Mouse (Mus musculus) midbrain, embryonic 12.5 days (tissue): Measurements from ENCODE around the gene Ezh1. TPM values are rescaled to one million over a fixed set of nuclear protein-coding genes. Genes with fewer than 3 reads are reported as not detected.

ENCODE experiments used
- ATAC-seq: fragments of 200-750 bp; cut with Nextera tagmentation; 2 replicates; pipeline ENCODE4 v1.8.0; 2017; ENCODE audit warnings: low read depth, moderate TSS enrichment, moderate library complexity; ENCODE audit not compliant: low FRiP score
- H3K27ac ChIP-seq: fragments of 300-500 bp; sonication (generic); replicated peaks from 2 replicates; pipeline ENCODE4 v1.5.1; 2016; ENCODE audit warnings: mild to moderate bottlenecking
- H3K27me3 ChIP-seq: fragments of 300-500 bp; sonication (generic); 2 replicates; pipeline ENCODE4 v1.6.1; 2016; ENCODE audit warnings: mild to moderate bottlenecking
- H3K36me3 ChIP-seq: fragments of 300-500 bp; sonication (generic); 2 replicates; pipeline ENCODE4 v1.6.1; 2016
- H3K4me1 ChIP-seq: fragments of 300-500 bp; sonication (generic); 2 replicates; pipeline ENCODE4 v1.6.1; 2016
- H3K4me2 ChIP-seq: fragments of 300-500 bp; sonication (generic); replicated peaks from 2 replicates; pipeline ENCODE4 v1.6.1; 2016; ENCODE audit warnings: mild to moderate bottlenecking, moderate library complexity
- H3K4me3 ChIP-seq: fragments of 300-500 bp; sonication (generic); 2 replicates; pipeline ENCODE4 v1.5.1; 2016; ENCODE audit warnings: mild to moderate bottlenecking
- H3K9ac ChIP-seq: fragments of 300-500 bp; sonication (generic); replicated peaks from 2 replicates; pipeline ENCODE4 v1.6.1; 2016; ENCODE audit warnings: mild to moderate bottlenecking, moderate library complexity
- H3K9me3 ChIP-seq: fragments of 300-500 bp; sonication (generic); 2 replicates; pipeline ENCODE4 v1.6.1; 2016; ENCODE audit warnings: mild to moderate bottlenecking
- WGBS: fragments of 180-500 bp; shearing (Covaris S2); methylation state at CpG from one replicate; pipeline ENCODE4 v1.1.7; 2016; 5-methylcytosine and 5-hydroxymethylcytosine counted together
- polyA plus RNA-seq: library from polyadenylated mRNA; unstranded; fragments of >200 nt; fragmentation: Nextera tagmentation; extraction: Ambion mirVana; gene quantifications from 2 replicates; pipeline ENCODE4 v1.2.1, GENCODE M21; 2016

Ezh1 gene
- polyA plus RNA-seq, 1 experiment from 2014 or later = 12.6 TPM

DNA sequence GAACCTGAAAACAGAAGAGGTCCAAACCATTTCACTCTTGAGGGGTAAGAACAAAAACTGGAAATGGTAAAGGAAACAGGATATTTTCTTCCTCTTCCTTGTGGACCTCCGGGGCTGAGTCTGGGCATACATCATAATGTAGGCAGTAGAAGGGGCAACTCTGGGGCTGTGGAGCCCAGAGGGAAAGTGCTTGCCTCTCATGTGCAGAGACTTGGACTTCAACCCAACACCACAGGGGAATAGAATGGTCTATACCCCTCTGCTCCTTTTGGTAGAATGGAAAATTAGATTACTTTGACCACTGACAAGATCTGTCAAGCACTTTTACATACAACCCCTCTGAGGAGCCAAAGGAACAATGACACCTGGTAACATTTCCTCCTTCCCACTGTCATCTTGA, 31.2 kb downstream of the Ezh1 start:
- Histone ChIP-seq H3K4me2 (no peak overlapping the region), H3K9ac (no peak overlapping the region), H3K27ac (no peak overlapping the region), H3K4me1 (0 out of 2 replicates have a peak, but pooled peaks cover 7% of the 10 kb centered on the region), H3K9me3 (no peaks in the 10 kb centered on the region), H3K27me3 (no peaks in the 10 kb centered on the region), H3K4me3 (no peak overlapping the region), H3K36me3 (peaks cover 22% of the 10 kb centered on the region)
- WGBS = 79% methylated on average over 1 of the region's 1 CpGs
- ATAC-seq = no peak

DNA sequence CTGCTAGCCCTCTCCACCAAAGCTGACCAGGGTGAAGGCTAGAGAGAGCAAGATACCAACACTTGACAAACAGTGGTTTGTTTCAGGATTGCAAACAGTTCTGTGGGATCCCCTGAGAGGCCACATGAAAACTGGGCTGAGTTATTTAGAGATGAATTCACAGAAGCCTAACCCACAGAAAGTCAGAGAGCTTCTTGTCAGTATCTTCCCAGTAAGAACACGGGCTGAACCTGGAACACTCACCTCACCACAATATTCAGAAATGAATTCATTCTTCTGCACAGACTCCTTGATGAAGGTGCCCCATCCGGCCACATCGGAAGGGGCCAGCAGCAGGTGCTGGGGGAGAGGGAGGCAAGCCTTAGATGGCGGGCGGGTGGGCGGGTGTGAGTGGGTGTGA, 31.6 kb downstream of the Ezh1 start:
- peaks cover 18% of the 10 kb centered on the region for H3K36me3 ChIP-seq
- no peaks in the 10 kb centered on the region for H3K9me3 ChIP-seq
- no peaks in the 10 kb centered on the region for H3K27me3 ChIP-seq
- H3K4me3 ChIP-seq = no peak overlapping the region
- 88% methylated on average over 6 of the region's 6 CpGs for WGBS
- H3K4me2 ChIP-seq = no peak overlapping the region
- H3K9ac ChIP-seq = no peak overlapping the region
- H3K4me1 ChIP-seq = peaks cover 11% of the 10 kb centered on the region
- ATAC-seq = no peak
- H3K27ac ChIP-seq = no peak overlapping the region

DNA sequence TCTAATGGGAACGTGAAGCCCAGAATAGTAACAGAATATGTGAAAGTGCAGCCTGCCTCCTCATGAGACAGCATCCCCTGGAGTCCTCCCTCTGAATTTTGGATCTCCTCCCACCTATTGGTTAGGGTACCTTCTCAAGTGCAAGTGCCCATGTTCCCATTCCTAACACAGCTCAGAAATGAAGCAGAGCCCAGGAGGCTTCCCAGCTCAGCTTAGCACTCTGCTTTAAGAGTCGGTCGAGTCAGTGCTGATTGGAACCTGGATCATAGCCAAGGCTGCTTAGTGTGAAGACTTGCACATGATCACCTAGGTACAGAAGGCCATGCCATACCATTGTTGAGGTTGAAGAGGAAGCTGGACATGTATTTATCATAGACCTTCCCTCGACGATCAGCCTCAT, 32.1 kb downstream of the Ezh1 start:
- WGBS = 86% methylated on average over 5 of the region's 5 CpGs
- H3K27me3 ChIP-seq = no peaks in the 10 kb centered on the region
- H3K9me3 ChIP-seq = no peaks in the 10 kb centered on the region
- H3K9ac ChIP-seq = no peak overlapping the region
- H3K4me1 ChIP-seq = peaks cover 16% of the 10 kb centered on the region
- no peak overlapping the region for H3K4me2 ChIP-seq
- H3K36me3 ChIP-seq = peaks cover 13% of the 10 kb centered on the region
- H3K4me3 ChIP-seq = no peak overlapping the region
- no peak for ATAC-seq
- no peak overlapping the region for H3K27ac ChIP-seq

DNA sequence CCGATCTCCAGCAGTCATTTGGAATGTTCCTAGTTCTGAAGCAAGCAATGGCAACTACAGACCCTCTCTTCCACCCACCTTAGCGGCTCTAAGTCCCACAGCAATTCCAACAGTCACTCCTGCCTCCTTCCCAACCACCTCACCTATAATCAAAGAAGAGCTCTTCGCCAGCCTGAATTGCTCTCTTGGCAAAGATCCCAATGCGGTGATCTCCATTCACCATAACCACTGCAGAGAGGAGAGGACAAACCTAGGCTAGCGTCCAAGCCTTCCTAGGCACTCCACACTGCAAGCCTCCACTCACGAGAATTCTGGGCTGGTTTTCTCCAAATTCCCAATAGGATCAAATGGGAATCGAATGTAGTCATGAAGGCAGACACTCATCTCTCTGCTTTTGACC, 33.2 kb downstream of the Ezh1 start:
- Histone ChIP-seq H3K9ac (no peak overlapping the region), H3K27me3 (no peaks in the 10 kb centered on the region), H3K27ac (no peak overlapping the region), H3K36me3 (peaks cover 8% of the 10 kb centered on the region), H3K4me1 (peaks cover 18% of the 10 kb centered on the region), H3K9me3 (no peaks in the 10 kb centered on the region), H3K4me2 (no peak overlapping the region), H3K4me3 (no peak overlapping the region)
- ATAC-seq = no peak
- WGBS = 89% methylated on average over 7 of the region's 7 CpGs

DNA sequence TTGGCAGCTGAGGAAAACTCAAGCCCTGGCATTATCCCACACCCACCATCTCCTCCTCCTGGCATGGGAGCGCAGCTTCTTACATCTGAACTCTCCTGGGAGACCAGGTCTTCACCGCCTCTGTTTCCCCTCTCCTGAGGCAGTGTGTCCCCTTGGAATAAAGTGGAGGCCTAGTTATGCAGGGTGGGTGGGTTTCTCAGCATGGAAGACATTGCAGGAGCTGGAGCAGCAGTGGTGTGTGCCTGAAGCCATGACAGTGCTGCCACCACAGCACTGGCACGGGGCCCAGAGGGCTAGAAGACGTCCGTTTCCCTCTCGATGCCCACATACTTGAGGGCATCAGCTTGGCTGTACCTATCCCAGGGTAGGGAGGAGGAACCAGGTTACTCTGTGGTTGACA, 33.6 kb downstream of the Ezh1 start:
- 92% methylated on average over 6 of the region's 6 CpGs for WGBS
- ATAC-seq = no peak
- Histone ChIP-seq H3K27me3 (no peaks in the 10 kb centered on the region), H3K9ac (no peak overlapping the region), H3K4me3 (no peak overlapping the region), H3K36me3 (peaks cover 8% of the 10 kb centered on the region), H3K27ac (no peak overlapping the region), H3K9me3 (no peaks in the 10 kb centered on the region), H3K4me2 (no peak overlapping the region), H3K4me1 (peaks cover 18% of the 10 kb centered on the region)

DNA sequence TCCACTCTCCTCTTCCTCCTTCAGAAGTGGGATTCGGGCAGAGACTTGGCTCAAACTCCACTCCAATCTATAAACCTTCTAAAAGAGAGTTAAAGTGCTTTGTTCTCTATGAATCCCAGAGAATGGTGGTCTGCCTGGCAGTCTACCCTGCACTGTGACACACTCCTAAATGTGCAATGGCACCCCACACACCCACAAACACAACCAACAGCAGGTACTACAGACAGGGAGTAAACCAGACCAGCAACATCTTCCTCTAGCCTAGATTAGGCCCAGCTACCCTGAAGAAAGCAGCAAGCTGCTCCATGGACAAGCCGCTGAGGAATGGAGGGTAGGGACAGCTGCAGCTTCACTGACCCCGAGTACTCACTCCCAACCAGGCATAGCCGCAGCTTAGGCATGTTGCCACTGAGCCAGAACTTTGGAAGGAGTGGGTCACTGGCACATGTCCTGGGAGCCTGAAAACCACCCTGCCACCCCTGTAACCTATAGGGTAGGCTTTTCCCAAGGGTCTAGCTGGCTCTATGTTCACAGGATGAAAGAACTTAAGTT, 34.3 kb downstream of the Ezh1 start:
- 81% methylated on average over 4 of the region's 4 CpGs for WGBS
- H3K4me2 ChIP-seq = no peak overlapping the region
- no peak for ATAC-seq
- peaks cover 18% of the 10 kb centered on the region for H3K4me1 ChIP-seq
- H3K9me3 ChIP-seq = no peaks in the 10 kb centered on the region
- H3K4me3 ChIP-seq = no peak overlapping the region
- no peak overlapping the region for H3K27ac ChIP-seq
- no peak overlapping the region for H3K9ac ChIP-seq
- peaks cover 8% of the 10 kb centered on the region for H3K36me3 ChIP-seq
- no peaks in the 10 kb centered on the region for H3K27me3 ChIP-seq

DNA sequence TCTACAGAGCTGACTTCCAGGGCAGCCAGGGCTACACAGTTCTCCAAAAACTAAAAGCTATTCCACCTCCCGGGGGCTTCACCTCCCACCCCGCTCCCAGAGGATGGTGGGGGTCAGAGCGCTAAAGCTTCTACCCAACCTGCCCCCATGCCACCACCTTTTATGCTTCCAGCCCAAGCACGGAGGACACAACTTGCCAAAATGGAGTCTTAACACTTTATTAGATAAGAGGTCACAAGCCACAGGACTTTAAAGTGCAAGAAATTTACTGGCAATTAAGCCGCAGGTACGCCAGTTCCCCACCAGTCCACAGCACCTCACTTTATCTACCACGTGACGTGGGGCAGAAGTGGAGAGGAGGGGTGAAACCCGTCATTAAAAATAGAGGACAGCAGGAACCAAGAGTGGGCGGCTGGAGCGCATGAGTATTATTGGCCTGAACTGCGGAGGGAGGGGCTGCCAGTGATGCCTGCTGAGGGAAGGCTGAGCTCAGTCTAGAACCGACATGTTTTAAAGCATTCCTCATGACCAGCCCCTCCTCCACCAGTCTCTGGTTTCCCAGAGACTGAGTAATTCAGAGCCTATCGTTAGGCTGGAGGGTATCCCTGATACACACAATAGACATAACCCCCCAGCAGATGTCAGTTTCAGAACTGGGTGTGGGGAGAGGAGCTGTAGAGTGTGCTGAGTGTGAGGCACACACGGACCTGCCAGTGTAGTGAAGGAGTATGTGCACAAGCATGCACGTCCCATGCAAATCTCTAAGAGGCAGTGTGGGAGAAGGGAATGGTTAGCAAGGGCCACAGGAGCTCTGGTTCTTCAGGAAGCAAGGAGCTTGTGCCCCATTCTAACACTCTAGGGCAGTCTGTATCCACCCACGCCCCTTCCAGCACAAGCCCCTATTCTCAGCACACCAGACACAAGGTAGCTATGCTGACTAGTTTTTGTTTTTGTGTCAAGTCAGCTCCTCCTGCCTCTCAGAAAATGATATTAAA, 35.1 kb downstream of the Ezh1 start:
- H3K36me3 ChIP-seq = 0 out of 2 replicates have a peak, but pooled peaks cover under 1% of the 10 kb centered on the region
- no peaks in the 10 kb centered on the region for H3K9me3 ChIP-seq
- H3K9ac ChIP-seq = no peak overlapping the region
- ATAC-seq = no peak
- H3K4me1 ChIP-seq = peaks cover 18% of the 10 kb centered on the region
- H3K27me3 ChIP-seq = no peaks in the 10 kb centered on the region
- no peak overlapping the region for H3K4me3 ChIP-seq
- WGBS = 55% methylated on average over 17 of the region's 17 CpGs
- H3K27ac ChIP-seq = peak overlapping the region; percentile 87
- H3K4me2 ChIP-seq = no peak overlapping the region

DNA sequence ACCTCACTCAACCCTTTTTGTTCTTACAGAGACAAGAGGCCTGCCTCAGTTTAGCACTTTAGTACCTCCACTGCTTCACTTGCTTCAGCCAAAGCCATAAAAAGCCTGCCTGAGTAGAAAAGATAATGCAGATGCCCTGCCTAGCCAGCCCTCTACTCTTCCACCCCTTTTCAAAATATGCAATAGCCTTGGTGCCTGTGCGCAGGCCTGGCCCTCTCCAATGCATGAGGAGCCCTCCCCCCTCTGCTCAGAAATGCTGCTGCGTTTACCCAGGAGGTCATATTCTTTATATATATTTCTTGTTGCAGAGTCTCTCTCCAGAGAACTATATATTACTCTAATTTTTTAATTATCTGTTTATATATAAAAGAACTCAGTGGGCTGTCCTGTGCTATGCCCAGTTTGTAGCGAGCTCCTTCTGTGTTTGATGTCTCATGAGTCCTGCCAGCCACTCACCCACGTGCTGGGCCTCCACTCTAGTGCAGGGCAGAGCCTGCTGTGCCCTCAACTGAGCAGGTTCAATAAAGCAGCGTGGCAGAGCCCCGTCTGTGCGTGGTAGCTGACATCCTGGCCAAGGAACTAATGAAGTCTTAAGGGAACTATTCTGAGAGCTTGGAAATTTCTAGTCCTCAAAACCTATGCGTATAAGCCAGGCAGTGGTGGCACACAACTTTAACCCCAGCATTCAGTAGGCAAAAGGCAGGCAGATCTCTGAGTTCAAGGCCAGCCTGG, 35.9 kb downstream of the Ezh1 start:
- 48% methylated on average over 8 of the region's 8 CpGs for WGBS
- Histone ChIP-seq H3K4me1 (peaks cover 18% of the 10 kb centered on the region), H3K27ac (peak overlapping the region; percentile 87), H3K4me2 (no peak overlapping the region), H3K9me3 (no peaks in the 10 kb centered on the region), H3K36me3 (no peaks in the 10 kb centered on the region), H3K9ac (peak overlapping the region; percentile 46; the same call in 1 of the 2 replicates), H3K4me3 (no peak overlapping the region), H3K27me3 (no peaks in the 10 kb centered on the region)
- ATAC-seq = no peak

DNA sequence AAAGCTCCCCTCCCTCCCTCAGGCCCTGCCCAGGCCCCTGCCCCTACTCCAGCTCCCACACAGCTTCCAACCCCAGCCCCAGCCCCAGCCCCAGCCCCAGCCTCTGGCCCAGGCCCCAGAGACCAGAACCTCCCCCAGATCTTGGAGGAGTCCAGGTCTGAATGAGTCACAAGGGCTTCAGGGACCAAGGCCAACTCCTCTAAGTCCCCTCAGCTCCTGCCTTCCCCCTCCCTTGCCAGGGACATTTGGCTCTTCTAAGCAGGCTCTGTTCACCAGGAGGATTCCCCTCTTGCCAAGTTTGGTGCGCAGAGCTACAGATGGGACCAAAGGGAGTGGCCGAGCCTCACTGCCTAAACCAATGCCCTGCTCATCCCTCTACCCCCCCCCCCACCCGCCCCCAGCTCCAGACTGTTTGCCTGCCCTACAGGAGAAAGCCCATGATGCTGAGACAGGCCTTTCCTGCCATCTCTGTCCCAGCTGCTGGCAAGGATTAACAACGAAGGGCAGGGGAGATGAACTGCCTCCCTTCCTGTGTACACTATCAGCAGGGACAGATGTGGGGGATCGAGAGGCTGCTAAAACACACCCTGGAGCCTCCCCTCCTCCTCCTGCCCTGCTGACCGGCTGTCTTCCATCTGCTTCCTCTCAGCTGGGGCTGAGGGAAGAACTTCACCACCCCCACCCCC, 36.6 kb downstream of the Ezh1 start:
- no peaks in the 10 kb centered on the region for H3K9me3 ChIP-seq
- peaks cover 18% of the 10 kb centered on the region for H3K4me1 ChIP-seq
- H3K4me2 ChIP-seq = peak overlapping the region; percentile 13; the same call in 1 of the 2 replicates
- H3K9ac ChIP-seq = peak overlapping the region; percentile 46; the same call in 1 of the 2 replicates
- no peaks in the 10 kb centered on the region for H3K27me3 ChIP-seq
- no peaks in the 10 kb centered on the region for H3K36me3 ChIP-seq
- no peak overlapping the region for H3K4me3 ChIP-seq
- H3K27ac ChIP-seq = peak overlapping the region; percentile 87
- WGBS = 9% methylated on average over 6 of the region's 6 CpGs
- peak; percentile 78 for ATAC-seq

DNA sequence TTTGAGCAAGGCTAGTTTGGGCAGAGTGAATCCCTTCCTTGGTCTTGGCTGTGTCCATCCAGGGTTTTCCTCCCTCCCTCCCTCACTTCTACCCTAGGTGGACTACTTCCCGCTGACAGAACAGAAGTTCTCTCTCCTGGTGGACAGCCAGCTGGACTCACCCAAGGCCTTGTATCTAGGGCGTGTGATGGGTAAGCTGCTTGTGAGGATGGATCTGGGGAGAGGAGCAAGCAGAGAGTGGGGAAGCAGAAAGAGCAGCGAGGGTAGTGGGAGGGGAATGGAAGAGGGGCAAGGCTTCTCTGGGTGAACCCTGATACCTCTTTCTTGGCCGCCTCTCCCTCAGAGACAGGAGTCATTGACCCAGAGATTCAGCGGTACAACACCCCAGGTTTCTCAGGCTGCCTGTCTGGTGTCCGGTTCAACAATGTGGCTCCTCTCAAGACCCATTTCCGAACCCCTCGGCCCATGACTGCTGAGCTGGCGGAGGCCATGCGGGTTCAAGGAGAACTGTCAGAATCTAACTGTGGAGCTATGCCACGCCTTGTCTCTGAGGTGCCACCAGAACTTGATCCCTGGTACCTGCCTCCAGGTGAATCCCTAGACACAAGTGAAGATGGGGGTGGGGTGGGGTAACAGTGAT, 38.0 kb downstream of the Ezh1 start:
- Histone ChIP-seq H3K4me2 (no peak overlapping the region), H3K9ac (0 out of 2 replicates have a peak overlapping the region, but pooled peaks have one; percentile 6), H3K4me3 (no peak overlapping the region), H3K36me3 (no peaks in the 10 kb centered on the region), H3K27me3 (0 out of 2 replicates have a peak, but pooled peaks cover 5% of the 10 kb centered on the region), H3K27ac (peak overlapping the region; percentile 10; the same call in 1 of the 2 replicates), H3K4me1 (peaks cover 18% of the 10 kb centered on the region), H3K9me3 (no peaks in the 10 kb centered on the region)
- 84% methylated on average over 11 of the region's 11 CpGs for WGBS
- ATAC-seq = no peak

DNA sequence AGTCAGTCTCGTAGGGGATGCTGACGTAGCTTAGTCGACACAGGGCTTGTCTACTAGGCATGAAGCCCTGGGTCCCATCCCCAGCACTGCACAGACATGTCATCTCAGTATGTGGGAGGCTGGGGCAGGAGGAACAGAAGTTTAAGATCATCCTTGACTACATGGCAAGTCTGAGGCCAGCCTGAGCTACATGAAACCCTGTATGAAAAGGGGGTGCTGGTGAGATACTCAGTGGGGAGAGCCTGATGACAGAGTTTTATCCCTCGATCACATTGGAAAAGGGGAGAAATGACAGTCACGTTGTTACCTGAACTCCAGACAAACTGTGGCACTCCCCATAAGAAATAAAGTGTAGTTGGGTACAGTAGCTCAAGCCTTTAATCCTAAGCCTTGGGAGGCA, 38.7 kb downstream of the Ezh1 start:
- Histone ChIP-seq H3K4me2 (no peak overlapping the region), H3K9me3 (no peaks in the 10 kb centered on the region), H3K4me3 (no peak overlapping the region), H3K4me1 (peaks cover 18% of the 10 kb centered on the region), H3K27me3 (0 out of 2 replicates have a peak, but pooled peaks cover 12% of the 10 kb centered on the region), H3K36me3 (no peaks in the 10 kb centered on the region), H3K27ac (no peak overlapping the region), H3K9ac (no peak overlapping the region)
- 90% methylated on average over 5 of the region's 5 CpGs for WGBS
- no peak for ATAC-seq
